Mouse (Mus musculus): ENCODE measurements around the gene Dgkb. TPM values are rescaled to one million over a fixed set of nuclear protein-coding genes. Genes with fewer than 3 reads are reported as not detected.

The Dgkb gene
- 0.16 and 0.17 TPM in 2 replicates for polyA plus RNA-seq (2012; rRNA removed; ENCODE audit: low replicate concordance)

GRCm38 (mm10) chr12:37817426-37817825 is at the start of gene Dgkb:
Gene Dgkb (plus strand): TSS chr12:37817726.

